Mouse (Mus musculus) liver, embryonic 13.5 days (tissue): Measurements from ENCODE around the gene Fam228a. TPM values are rescaled to one million over a fixed set of nuclear protein-coding genes. Genes with fewer than 3 reads are reported as not detected.
A peak's percentile ranks its signal among the peaks of the same experiment; 100 is the strongest.

Source experiments
- ATAC-seq: fragments of 200-750 bp; cut with Nextera tagmentation; 2 replicates; pipeline ENCODE4 v1.8.0; 2017; ENCODE audit warnings: low read depth, mild to moderate bottlenecking, moderate number of reproducible peaks, moderate library complexity
- DNase-seq: peaks from one replicate; pipeline ENCODE4 v3.0.0; 2022
- H3K27ac ChIP-seq: fragments of 300-500 bp; sonication (generic); 2 replicates; pipeline ENCODE4 v1.5.1; 2015; ENCODE audit warnings: moderate library complexity, mild to moderate bottlenecking, inconsistent platforms
- H3K27me3 ChIP-seq: fragments of 300-500 bp; sonication (generic); 2 replicates; pipeline ENCODE4 v1.6.1; 2015; ENCODE audit warnings: mild to moderate bottlenecking, inconsistent platforms
- H3K36me3 ChIP-seq: fragments of 300-500 bp; sonication (generic); 2 replicates; pipeline ENCODE4 v1.6.1; 2015; ENCODE audit warnings: mild to moderate bottlenecking, inconsistent platforms
- H3K4me1 ChIP-seq: fragments of 300-500 bp; sonication (generic); replicated peaks from 2 replicates; pipeline ENCODE4 v1.6.1; 2015; ENCODE audit warnings: inconsistent platforms
- H3K4me2 ChIP-seq: fragments of 300-500 bp; sonication (generic); 2 replicates; pipeline ENCODE4 v1.6.1; 2015; ENCODE audit warnings: inconsistent platforms, mild to moderate bottlenecking, moderate library complexity
- H3K4me3 ChIP-seq: fragments of 300-500 bp; sonication (generic); replicated peaks from 2 replicates; pipeline ENCODE4 v1.5.1; 2015; ENCODE audit warnings: mild to moderate bottlenecking, inconsistent platforms
- H3K9ac ChIP-seq: fragments of 300-500 bp; sonication (generic); 2 replicates; pipeline ENCODE4 v1.6.1; 2015; ENCODE audit warnings: mild to moderate bottlenecking, inconsistent platforms
- H3K9me3 ChIP-seq: fragments of 300-500 bp; sonication (generic); replicated peaks from 2 replicates; pipeline ENCODE4 v1.6.1; 2016; ENCODE audit warnings: inconsistent platforms
- WGBS: fragments of 180-500 bp; shearing (Covaris S2); methylation state at CpG from one replicate; pipeline ENCODE4 v1.1.7; 2015; ENCODE audit not compliant: insufficient replicate concordance; 5-methylcytosine and 5-hydroxymethylcytosine counted together
- polyA plus RNA-seq: library from polyadenylated mRNA; unstranded; fragments of >200 nt; fragmentation: Nextera tagmentation; extraction: Ambion mirVana; gene quantifications from 2 replicates; pipeline ENCODE4 v1.2.1, GENCODE M21; 2015

The Fam228a gene
- polyA plus RNA-seq, 1 experiment from 2014 or later, result 0.05 TPM

DNA sequence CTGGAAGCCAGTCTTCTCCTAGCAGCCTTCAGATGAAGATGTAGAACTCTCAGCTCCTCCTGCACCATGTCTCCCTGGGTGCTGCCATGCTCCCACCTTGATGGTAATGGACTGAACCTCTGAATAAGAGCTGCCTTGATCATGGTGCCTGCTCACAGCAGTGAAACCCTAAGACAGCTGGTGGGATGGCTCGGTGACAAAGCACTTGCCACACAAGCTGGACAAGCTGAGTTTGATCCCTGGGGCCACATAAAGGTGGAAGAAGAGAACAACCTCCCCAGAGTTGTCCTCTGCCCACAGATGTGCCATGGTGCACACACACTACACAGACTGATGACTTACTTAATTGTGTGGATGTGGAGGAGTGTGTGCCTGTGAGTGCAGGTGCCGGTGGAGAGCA lies 49.8 kb downstream of the Fam228a start:
- no peak for ATAC-seq
- H3K36me3 ChIP-seq, result peaks cover 23% of the 10 kb centered on the region
- H3K27me3 ChIP-seq, result no peaks in the 10 kb centered on the region
- no peaks in the 10 kb centered on the region for H3K9me3 ChIP-seq
- H3K4me1 ChIP-seq, result peaks cover 21% of the 10 kb centered on the region
- H3K4me2 ChIP-seq, result no peak overlapping the region
- no peak overlapping the region for H3K4me3 ChIP-seq
- DNase-seq, result no peak
- H3K27ac ChIP-seq, result no peak overlapping the region
- 82% methylated on average over 2 of the region's 2 CpGs for WGBS
- H3K9ac ChIP-seq, result no peak overlapping the region

DNA sequence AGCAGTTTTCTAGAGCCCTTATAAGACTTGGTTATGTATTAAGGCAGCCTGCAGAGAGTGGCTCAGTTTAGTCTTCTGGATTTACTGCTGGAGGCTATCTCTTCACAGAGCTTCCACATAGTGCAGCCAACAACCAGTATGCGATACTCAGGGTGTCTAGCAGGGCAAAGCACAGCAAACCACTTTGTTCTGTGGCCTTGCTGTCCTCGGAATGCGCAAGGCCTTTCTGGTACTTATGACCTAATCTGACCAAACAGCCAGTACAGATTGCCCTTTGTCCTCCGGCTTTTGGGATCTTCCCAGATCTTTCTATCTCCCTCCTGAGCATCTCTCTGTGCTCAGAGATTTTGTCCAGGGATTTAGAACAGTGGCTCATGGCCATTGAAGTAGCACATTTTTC lies 52.8 kb downstream of the Fam228a start:
- DNase-seq (no peak), ATAC-seq (no peak)
- no peak overlapping the region for H3K27ac ChIP-seq
- H3K4me3 ChIP-seq, result no peak overlapping the region
- H3K4me1 ChIP-seq, result peaks cover 42% of the 10 kb centered on the region
- H3K4me2 ChIP-seq, result no peak overlapping the region
- H3K36me3 ChIP-seq, result peaks cover 25% of the 10 kb centered on the region
- no peaks in the 10 kb centered on the region for H3K27me3 ChIP-seq
- H3K9ac ChIP-seq, result no peak overlapping the region
- WGBS, result 77% methylated on average over 4 of the region's 4 CpGs
- no peaks in the 10 kb centered on the region for H3K9me3 ChIP-seq

DNA sequence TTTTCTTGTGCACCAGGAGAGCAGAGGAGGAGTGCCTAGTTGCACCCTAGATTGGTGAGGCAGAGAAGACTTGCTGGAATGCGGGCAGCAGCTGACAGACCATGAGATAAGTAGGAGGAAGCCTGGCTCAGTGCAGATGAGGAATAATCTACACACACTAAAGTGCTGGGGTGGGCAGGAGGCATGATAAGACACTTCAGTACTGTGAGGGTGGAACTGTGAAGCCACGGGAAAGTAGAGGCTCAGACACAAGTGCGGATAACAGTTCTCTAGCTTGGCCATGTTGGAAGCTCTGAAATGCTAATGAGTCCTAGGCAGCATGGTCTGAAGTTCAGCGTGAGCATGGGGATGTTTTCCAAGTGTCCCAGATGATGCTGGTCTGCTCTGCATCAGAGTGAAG lies 58.3 kb downstream of the Fam228a start:
- ATAC-seq (peak; percentile 100), DNase-seq (peak; percentile 81)
- 13% methylated on average over 4 of the region's 4 CpGs for WGBS
- peak overlapping the region; percentile 64 for H3K4me2 ChIP-seq
- peaks cover 29% of the 10 kb centered on the region for H3K36me3 ChIP-seq
- no peaks in the 10 kb centered on the region for H3K27me3 ChIP-seq
- peaks cover 44% of the 10 kb centered on the region for H3K4me1 ChIP-seq
- H3K9me3 ChIP-seq, result no peaks in the 10 kb centered on the region
- H3K27ac ChIP-seq, result peak overlapping the region; percentile 90
- H3K4me3 ChIP-seq, result peak overlapping the region; percentile 47
- H3K9ac ChIP-seq, result peak overlapping the region; percentile 68

DNA sequence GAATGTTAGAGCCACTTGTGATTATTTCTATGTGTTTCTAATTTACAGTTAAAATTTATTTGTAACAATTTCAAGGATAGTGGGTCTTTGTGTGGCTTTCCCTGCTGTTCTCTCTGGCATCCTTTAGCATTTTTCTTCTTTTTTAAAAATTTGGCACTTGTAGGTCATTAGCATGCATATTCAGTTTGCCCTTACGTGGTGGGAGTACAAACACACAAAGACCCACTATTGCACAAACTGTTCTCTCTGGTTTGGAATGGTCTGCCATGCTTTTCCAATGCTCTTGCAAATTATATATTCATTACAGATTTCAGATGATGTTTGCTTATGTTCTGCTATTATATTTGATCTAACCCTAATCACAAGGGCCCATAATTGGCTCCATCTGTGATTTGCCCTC lies 61.9 kb downstream of the Fam228a start:
- no peak overlapping the region for H3K4me2 ChIP-seq
- WGBS, result 81% methylated on average over 1 of the region's 1 CpGs
- peaks cover 26% of the 10 kb centered on the region for H3K4me1 ChIP-seq
- no peak overlapping the region for H3K27ac ChIP-seq
- H3K9ac ChIP-seq, result no peak overlapping the region
- ATAC-seq (no peak), DNase-seq (no peak)
- H3K9me3 ChIP-seq, result no peaks in the 10 kb centered on the region
- no peaks in the 10 kb centered on the region for H3K27me3 ChIP-seq
- no peak overlapping the region for H3K4me3 ChIP-seq
- H3K36me3 ChIP-seq, result peaks cover 50% of the 10 kb centered on the region

DNA sequence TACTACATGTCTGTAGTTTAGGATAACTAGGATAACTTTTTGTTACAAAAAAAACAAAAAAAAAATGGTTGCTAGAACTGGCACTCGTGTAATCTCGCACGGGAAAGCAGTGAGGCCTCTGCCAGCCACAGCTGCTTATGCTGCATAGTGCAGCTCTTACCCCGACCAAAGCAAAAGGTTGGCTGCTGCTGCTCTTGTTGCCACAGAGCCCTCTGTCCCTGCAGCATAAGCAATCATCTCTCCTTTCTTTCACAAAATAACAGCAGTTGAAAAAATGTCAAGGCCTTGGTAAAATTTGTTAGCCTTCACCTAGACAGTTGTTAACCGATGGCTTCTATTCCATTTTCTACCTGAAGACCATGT lies 72.6 kb downstream of the Fam228a start:
- H3K36me3 ChIP-seq, result peaks cover 59% of the 10 kb centered on the region
- no peaks in the 10 kb centered on the region for H3K9me3 ChIP-seq
- H3K4me1 ChIP-seq, result no peaks in the 10 kb centered on the region
- 84% methylated on average over 5 of the region's 5 CpGs for whole genome bisulfite sequencing
- no peak for DNase-seq
- no peak overlapping the region for H3K4me3 ChIP-seq
- H3K4me2 ChIP-seq, result no peak overlapping the region
- no peak overlapping the region for H3K27ac ChIP-seq
- no peaks in the 10 kb centered on the region for H3K27me3 ChIP-seq
- no peak overlapping the region for H3K9ac ChIP-seq
- no peak for ATAC-seq

DNA sequence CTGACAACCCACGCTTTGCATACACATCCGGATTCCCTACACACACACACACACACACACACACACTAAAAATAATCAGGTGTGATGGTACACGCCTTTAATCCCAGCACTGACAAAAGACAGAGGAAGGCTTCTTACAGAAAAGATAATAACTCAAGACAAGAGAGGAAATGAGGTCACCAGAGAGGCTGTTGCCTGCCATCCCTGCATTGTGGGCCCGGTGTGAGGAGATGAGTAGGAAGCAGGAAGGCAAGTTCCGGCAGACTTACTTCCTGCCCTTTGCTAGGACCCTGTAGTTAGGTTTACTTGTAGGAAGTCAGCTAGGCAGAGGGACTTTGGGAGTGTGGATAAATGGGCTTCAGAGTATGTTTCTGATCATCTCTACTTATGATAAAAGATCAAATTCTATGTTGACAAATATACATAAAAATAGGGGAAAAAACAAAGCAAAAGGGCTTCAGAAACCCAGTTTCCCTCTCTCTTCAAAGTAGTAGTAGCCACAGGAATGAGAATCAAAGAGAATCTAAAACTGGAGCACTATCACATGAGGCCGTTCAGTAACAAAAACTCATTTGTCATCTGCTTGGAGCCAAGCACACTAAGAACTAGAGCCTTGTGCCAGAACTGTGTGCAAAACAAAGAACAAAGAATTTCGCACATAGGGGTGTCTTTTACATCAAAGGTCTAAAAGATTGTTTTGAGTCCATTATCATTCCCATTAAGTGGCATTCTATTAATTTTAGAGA lies 73.1 kb downstream of the Fam228a start:
- Histone ChIP-seq H3K4me1 (no peaks in the 10 kb centered on the region), H3K9me3 (no peaks in the 10 kb centered on the region), H3K27ac (no peak overlapping the region), H3K4me3 (no peak overlapping the region), H3K9ac (no peak overlapping the region), H3K4me2 (no peak overlapping the region), H3K36me3 (peaks cover 59% of the 10 kb centered on the region), H3K27me3 (no peaks in the 10 kb centered on the region)
- ATAC-seq (no peak), DNase-seq (no peak)
- WGBS, result 70% methylated on average over 7 of the region's 7 CpGs

Other genes starting within 250 kb of the Fam228a start
- 24.2 and 27.9 TPM in 2 replicates for gene Itsn2, start 145.8 kb downstream of the Fam228a start, polyA plus RNA-seq
- not detected in 2 replicates for gene Gm3625, start 145.5 kb downstream of the Fam228a start, polyA plus RNA-seq
- gene Pfn4, start 30.6 kb upstream of the Fam228a start, polyA plus RNA-seq, result 1.2 and 1.5 TPM in 2 replicates
- gene Fam228b, start 30.8 kb upstream of the Fam228a start, polyA plus RNA-seq, result 0.87 and 0.89 TPM in 2 replicates
- gene Sf3b6, start 79.1 kb upstream of the Fam228a start, polyA plus RNA-seq, result 147 and 158 TPM in 2 replicates
- 3.2 and 3.6 TPM in 2 replicates for gene Fkbp1b, start 103.2 kb upstream of the Fam228a start, polyA plus RNA-seq
- gene Wdcp, start 104.9 kb upstream of the Fam228a start, polyA plus RNA-seq, result 16.1 and 17.3 TPM in 2 replicates
- gene Mfsd2b, start 135.9 kb upstream of the Fam228a start, polyA plus RNA-seq, result 61.2 and 64.9 TPM in 2 replicates
- gene Ubxn2a, start 169.3 kb upstream of the Fam228a start, polyA plus RNA-seq, result 35.8 and 45.1 TPM in 2 replicates
- gene Atad2b, start 178.9 kb upstream of the Fam228a start, polyA plus RNA-seq, result 4.9 and 5.1 TPM in 2 replicates